Mouse (Mus musculus): ENCODE results near the gene Rbm15b. TPM values are rescaled to one million over a fixed set of nuclear protein-coding genes. Genes with fewer than 3 reads are reported as not detected.

Gene Rbm15b
- polyA plus RNA-seq, 1 experiment from 2014 or later: 11.8 TPM

- H3K4me2 ChIP-seq: no peak overlapping the region
- no peaks in the 10 kb centered on the region for H3K27me3 ChIP-seq
- peaks cover 66% of the 10 kb centered on the region for H3K36me3 ChIP-seq
- no peak overlapping the region for H3K9ac ChIP-seq
- WGBS: 67% methylated on average over 4 of the region's 4 CpGs
- H3K4me1 ChIP-seq: peaks cover 40% of the 10 kb centered on the region
- H3K4me3 ChIP-seq (replicated peaks): no peak overlapping the region
- no peak overlapping the region for H3K27ac ChIP-seq
- no peaks in the 10 kb centered on the region for H3K9me3 ChIP-seq (replicated peaks)
- no peak for ATAC-seq (replicated peaks; ENCODE audit: low FRiP score)
These were observed 5.1 kb downstream of the Rbm15b start for GRCm38 (mm10) chr9:106882176-106882575.

- H3K27me3 ChIP-seq: no peaks in the 10 kb centered on the region
- 60% methylated on average over 4 of the region's 4 CpGs for WGBS
These were observed 6.0 kb downstream of the Rbm15b start for GRCm38 (mm10) chr9:106881071-106881755.

GRCm38 (mm10) chr9:106879471-106879870 lies 7.8 kb downstream of the Rbm15b start:
- H3K27ac ChIP-seq: no peak overlapping the region
- H3K36me3 ChIP-seq: peaks cover 88% of the 10 kb centered on the region
- 76% methylated on average over 4 of the region's 4 CpGs for WGBS
- H3K9me3 ChIP-seq (replicated peaks): no peaks in the 10 kb centered on the region
- H3K27me3 ChIP-seq: no peaks in the 10 kb centered on the region
- no peak overlapping the region for H3K9ac ChIP-seq
- no peak overlapping the region for H3K4me3 ChIP-seq (replicated peaks)
- H3K4me2 ChIP-seq: no peak overlapping the region
- ATAC-seq (replicated peaks; ENCODE audit: low FRiP score): no peak
- peaks cover 23% of the 10 kb centered on the region for H3K4me1 ChIP-seq

More at GRCm38 (mm10) chr9:106881071-106881755, 6.0 kb downstream of the Rbm15b start:
- peaks cover 75% of the 10 kb centered on the region for H3K36me3 ChIP-seq
- H3K27ac ChIP-seq: no peak overlapping the region
- H3K9ac ChIP-seq: no peak overlapping the region
- peaks cover 40% of the 10 kb centered on the region for H3K4me1 ChIP-seq
- no peak overlapping the region for H3K4me2 ChIP-seq
- no peak overlapping the region for H3K4me3 ChIP-seq (replicated peaks)
- H3K9me3 ChIP-seq (replicated peaks): no peaks in the 10 kb centered on the region
- no peak for ATAC-seq (replicated peaks; ENCODE audit: low FRiP score)

- Histone ChIP-seq H3K4me3 (replicated peaks) (no peak overlapping the region), H3K4me1 (0 out of 2 replicates have a peak, but pooled peaks cover 3% of the 10 kb centered on the region), H3K9me3 (replicated peaks) (no peaks in the 10 kb centered on the region), H3K27me3 (no peaks in the 10 kb centered on the region), H3K9ac (no peak overlapping the region), H3K36me3 (peaks cover 84% of the 10 kb centered on the region), H3K27ac (no peak overlapping the region), H3K4me2 (no peak overlapping the region)
- ATAC-seq (replicated peaks; ENCODE audit: low FRiP score): no peak
- WGBS: 56% methylated on average over 3 of the region's 3 CpGs
These were observed 10.6 kb downstream of the Rbm15b start for GRCm38 (mm10) chr9:106876666-106877065.

- H3K9me3 ChIP-seq (replicated peaks): no peaks in the 10 kb centered on the region
- H3K4me2 ChIP-seq: no peak overlapping the region
- WGBS: 86% methylated on average over 5 of the region's 5 CpGs
- H3K27ac ChIP-seq: no peak overlapping the region
- no peak for ATAC-seq (replicated peaks; ENCODE audit: low FRiP score)
- H3K4me1 ChIP-seq: no peaks in the 10 kb centered on the region
- no peaks in the 10 kb centered on the region for H3K27me3 ChIP-seq
- no peak overlapping the region for H3K9ac ChIP-seq
- H3K4me3 ChIP-seq (replicated peaks): no peak overlapping the region
- H3K36me3 ChIP-seq: peaks cover 85% of the 10 kb centered on the region
These were observed 13.0 kb downstream of the Rbm15b start for GRCm38 (mm10) chr9:106874216-106874615.

GRCm38 (mm10) chr9:106858036-106858435 lies 29.2 kb downstream of the Rbm15b start:
- no peak overlapping the region for H3K9ac ChIP-seq
- H3K4me1 ChIP-seq: no peaks in the 10 kb centered on the region
- no peak overlapping the region for H3K27ac ChIP-seq
- H3K27me3 ChIP-seq: no peaks in the 10 kb centered on the region
- no peak overlapping the region for H3K4me2 ChIP-seq
- peaks cover 87% of the 10 kb centered on the region for H3K36me3 ChIP-seq
- 94% methylated on average over 11 of the region's 11 CpGs for WGBS
- no peak for ATAC-seq (replicated peaks; ENCODE audit: low FRiP score)
- H3K9me3 ChIP-seq (replicated peaks): no peaks in the 10 kb centered on the region
- no peak overlapping the region for H3K4me3 ChIP-seq (replicated peaks)

GRCm38 (mm10) chr9:106856664-106857063 lies 30.6 kb downstream of the Rbm15b start:
- Histone ChIP-seq H3K27me3 (no peaks in the 10 kb centered on the region), H3K4me1 (no peaks in the 10 kb centered on the region), H3K27ac (no peak overlapping the region), H3K4me2 (no peak overlapping the region), H3K36me3 (peaks cover 90% of the 10 kb centered on the region), H3K4me3 (replicated peaks) (no peak overlapping the region), H3K9ac (no peak overlapping the region), H3K9me3 (replicated peaks) (no peaks in the 10 kb centered on the region)
- WGBS: 86% methylated on average over 3 of the region's 3 CpGs
- ATAC-seq (replicated peaks; ENCODE audit: low FRiP score): no peak

GRCm38 (mm10) chr9:106842800-106843199 lies 44.4 kb downstream of the Rbm15b start:
- no peak for ATAC-seq (replicated peaks; ENCODE audit: low FRiP score)
- H3K27ac ChIP-seq: no peak overlapping the region
- H3K4me1 ChIP-seq: no peaks in the 10 kb centered on the region
- no peak overlapping the region for H3K4me2 ChIP-seq
- WGBS: 92% methylated on average over 6 of the region's 6 CpGs
- no peaks in the 10 kb centered on the region for H3K9me3 ChIP-seq (replicated peaks)
- no peak overlapping the region for H3K9ac ChIP-seq
- H3K4me3 ChIP-seq (replicated peaks): no peak overlapping the region
- H3K36me3 ChIP-seq: peaks cover 83% of the 10 kb centered on the region
- no peaks in the 10 kb centered on the region for H3K27me3 ChIP-seq

- H3K4me3 ChIP-seq (replicated peaks): no peak overlapping the region
- 95% methylated on average over 1 of the region's 1 CpGs for WGBS
- H3K27me3 ChIP-seq: no peaks in the 10 kb centered on the region
- H3K36me3 ChIP-seq: peaks cover 85% of the 10 kb centered on the region
- no peak overlapping the region for H3K4me2 ChIP-seq
- no peak overlapping the region for H3K9ac ChIP-seq
- no peaks in the 10 kb centered on the region for H3K9me3 ChIP-seq (replicated peaks)
- H3K4me1 ChIP-seq: no peaks in the 10 kb centered on the region
- ATAC-seq (replicated peaks; ENCODE audit: low FRiP score): no peak
- H3K27ac ChIP-seq: no peak overlapping the region
These were observed 46.7 kb downstream of the Rbm15b start for GRCm38 (mm10) chr9:106840569-106840968.

Other genes with a start within 250 kb of the Rbm15b start
- not detected in 2 replicates for gene Grm2, start 231.3 kb downstream of the Rbm15b start, polyA plus RNA-seq (2015; fragmentation: Nextera tagmentation; extraction: Ambion mirVana)
- 65.6 and 67.4 TPM in 2 replicates for gene Tex264, start 201.5 kb downstream of the Rbm15b start, polyA plus RNA-seq (2015; fragmentation: Nextera tagmentation; extraction: Ambion mirVana)
- 7.7 and 8.8 TPM in 2 replicates for gene Rad54l2, start 98.2 kb downstream of the Rbm15b start, polyA plus RNA-seq (2015; fragmentation: Nextera tagmentation; extraction: Ambion mirVana)
- 26.8 and 27.6 TPM in 2 replicates for gene Dcaf1, start 65.6 kb downstream of the Rbm15b start, polyA plus RNA-seq (2015; fragmentation: Nextera tagmentation; extraction: Ambion mirVana)
- 308 and 334 TPM in 2 replicates for gene Manf, start 4.6 kb upstream of the Rbm15b start, polyA plus RNA-seq (2015; fragmentation: Nextera tagmentation; extraction: Ambion mirVana)